Mouse (Mus musculus): ENCODE data around the gene Pcnx3.

- no peak for TF ChIP-seq CTCF (IDR thresholded peaks at IDR 0.05)
- TF ChIP-seq EP300 (IDR thresholded peaks at IDR 0.05): no peak
Observed at GRCm38 (mm10) chr19:5653969-5654719, 34.6 kb downstream of the Pcnx3 start.

Measured in lung, postnatal 0 days (tissue).